Comparison of ENCODE assay signal across 20 mouse cellular contexts in the genomic region with DNA sequence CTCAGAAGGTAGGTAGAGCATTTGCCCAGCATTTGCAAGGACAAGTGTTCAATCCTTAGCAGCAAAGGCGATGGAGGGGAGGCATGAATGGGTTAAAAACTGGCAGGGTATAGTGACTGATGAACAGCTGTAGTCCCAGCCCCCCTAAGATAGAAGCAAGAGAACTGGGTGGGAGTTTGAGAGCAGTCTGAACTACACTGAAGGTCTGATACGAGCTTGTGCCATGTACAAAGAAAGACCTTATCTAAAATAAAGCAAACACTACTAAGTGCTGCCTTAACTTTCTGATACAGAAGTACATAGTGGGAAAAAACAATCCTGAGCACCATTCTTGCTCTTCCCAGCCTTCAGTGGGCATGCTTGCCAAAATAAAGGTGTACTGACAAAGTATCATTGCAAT.
"Had no signal": no experiment of that assay in that cellular context is flagged by ENCODE, and none has a peak within 500 bp of the region (broad histone marks: within the 10 kb centered on the region; RNA-seq: fewer than 3 reads in every experiment).

No protein-coding gene starts in this region.

- H3K4me3 ChIP-seq: liver, embryonic 15.5 days; midbrain, embryonic 10.5 days; midbrain, embryonic 12.5 days; myocyte; neural tube, embryonic 13.5 days; neural tube, embryonic 15.5 days had no signal

- H3K4me2 ChIP-seq: liver, embryonic 15.5 days; lung, embryonic 14.5 days; midbrain, embryonic 12.5 days; neural tube, embryonic 13.5 days; neural tube, embryonic 15.5 days had no signal

- H3K4me1 ChIP-seq: liver, embryonic 15.5 days; midbrain, embryonic 12.5 days; neural tube, embryonic 15.5 days had no signal

- H3K9ac ChIP-seq: liver, embryonic 15.5 days; lung, embryonic 14.5 days; midbrain, embryonic 12.5 days; neural tube, embryonic 13.5 days; neural tube, embryonic 15.5 days had no signal

- H3K27me3 ChIP-seq: liver, embryonic 15.5 days; midbrain, embryonic 12.5 days; neural tube, embryonic 13.5 days; neural tube, embryonic 15.5 days had no signal

- H3K36me3 ChIP-seq: liver, embryonic 15.5 days; midbrain, embryonic 12.5 days; neural tube, embryonic 13.5 days; neural tube, embryonic 15.5 days had no signal

- DNase-seq: lung, adult 18-20 months; lung, embryonic 14.5 days; lung, postnatal 10 days; lung, postnatal 4 days; midbrain, embryonic 14.5 days; retina, postnatal 1 day; right cerebral cortex, adult 18-20 months; right cerebral cortex, postnatal 25 days; right cerebral cortex, postnatal 4 days; spleen, adult 18-20 months; thymus, adult 18-20 months; thymus, postnatal 14 days; thymus, postnatal 36 days had no signal

- ATAC-seq: midbrain, embryonic 16.5 days had no signal

- H3K9me3 ChIP-seq: liver, embryonic 15.5 days; midbrain, embryonic 10.5 days; midbrain, embryonic 12.5 days; neural tube, embryonic 13.5 days; neural tube, embryonic 15.5 days had no signal

- H3K27ac ChIP-seq: liver, embryonic 15.5 days; midbrain, embryonic 10.5 days; midbrain, embryonic 12.5 days; neural tube, embryonic 13.5 days; neural tube, embryonic 15.5 days had no signal
